Mouse (Mus musculus): Measurements from ENCODE around the gene Serp2.

The Serp2 gene

GRCm38 (mm10) chr14:76569271-76569961, 12.7 kb upstream of the Serp2 start:
- DNase-seq (ENCODE audit: low spot score in 2 of 2) = no peak

GRCm38 (mm10) chr14:76568548-76568947, 11.9 kb upstream of the Serp2 start:
- DNase-seq (ENCODE audit: low spot score in 2 of 2) = no peak

DNA sequence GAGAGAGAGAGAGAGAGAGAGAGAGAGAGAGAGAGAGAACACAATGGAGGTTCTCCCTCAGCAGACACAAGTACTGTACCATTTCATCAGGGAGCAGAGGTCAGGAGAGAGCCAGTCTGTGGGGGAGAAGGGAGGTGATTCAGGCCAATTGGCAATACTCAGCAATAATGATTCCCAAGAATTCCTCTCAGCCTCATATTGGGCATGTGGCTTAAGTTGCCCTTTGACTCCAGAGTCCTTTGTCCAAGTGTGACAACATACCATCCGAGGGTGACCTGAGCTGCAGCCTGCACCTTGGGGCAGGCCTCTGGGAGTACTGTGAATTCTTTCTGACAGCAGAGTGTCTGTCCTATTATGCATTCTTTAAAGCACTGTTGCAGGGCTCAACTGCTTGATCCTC, 10.6 kb upstream of the Serp2 start:
- DNase-seq (ENCODE audit: low spot score in 2 of 2) = no peak

GRCm38 (mm10) chr14:76566711-76567110, 10.0 kb upstream of the Serp2 start:
- no peak for DNase-seq (ENCODE audit: low spot score in 2 of 2)

DNA sequence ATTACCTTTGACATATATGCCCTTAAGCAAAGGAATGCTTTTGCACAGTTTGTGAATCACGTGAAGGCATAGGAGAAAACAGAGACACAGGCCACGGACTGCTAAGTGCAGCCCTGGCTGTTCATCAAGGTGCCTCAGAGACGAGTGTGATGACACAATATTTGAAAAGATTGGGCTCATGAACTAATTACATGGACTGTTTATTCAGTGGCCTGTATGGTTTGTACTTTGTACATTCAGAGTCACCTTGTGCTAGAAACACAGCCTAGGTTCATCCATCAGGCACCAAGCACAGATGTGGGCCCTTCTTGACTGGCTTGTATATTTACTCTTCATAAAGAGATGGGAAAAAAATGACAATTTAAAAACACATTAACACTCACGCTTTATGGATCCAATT, 9.5 kb upstream of the Serp2 start:
- no peak for DNase-seq (ENCODE audit: low spot score in 2 of 2)

DNA sequence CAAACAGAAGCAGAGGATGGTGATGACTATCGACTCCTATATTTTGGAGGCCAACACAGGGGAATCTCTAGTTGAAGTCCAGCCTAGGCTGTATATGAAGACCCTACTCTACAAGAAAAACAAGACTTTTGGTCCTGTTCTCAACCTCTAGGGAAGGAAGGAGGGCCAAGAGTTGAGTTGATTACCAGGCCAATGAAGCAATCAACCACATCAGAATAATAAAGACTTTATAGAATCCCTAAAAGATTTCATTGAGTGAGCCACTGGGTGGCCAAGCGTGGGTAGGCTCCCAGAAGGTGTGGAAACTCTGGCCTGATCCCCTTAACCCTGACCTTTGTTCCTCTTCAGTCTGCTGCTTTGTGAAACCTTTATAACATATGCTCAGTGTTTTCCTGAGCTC, 2.5 kb upstream of the Serp2 start:
- DNase-seq (ENCODE audit: low spot score in 2 of 2) = no peak

DNA sequence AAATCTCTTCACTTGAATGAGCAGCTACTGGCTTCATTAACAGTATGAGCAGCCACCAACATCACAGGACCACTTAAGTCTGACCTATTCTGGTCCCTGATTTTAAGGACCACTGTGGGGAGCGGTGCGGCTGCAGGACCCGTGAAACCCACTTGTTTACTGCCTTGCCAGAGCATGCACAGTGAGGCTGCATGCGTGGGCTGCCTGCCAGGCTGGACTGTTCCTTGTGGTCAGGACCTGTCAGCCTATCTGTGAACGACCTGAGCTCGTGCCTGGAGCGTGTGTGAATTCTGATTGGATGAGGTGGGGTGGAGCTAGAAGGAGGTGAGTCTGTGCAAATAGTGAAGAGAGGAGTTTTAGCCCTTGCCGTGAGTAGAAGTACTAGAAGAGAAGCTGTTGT, 1.5 kb upstream of the Serp2 start:
- DNase-seq (ENCODE audit: low spot score in 2 of 2) = peak in 1 of 2 experiments; percentile 49

DNA sequence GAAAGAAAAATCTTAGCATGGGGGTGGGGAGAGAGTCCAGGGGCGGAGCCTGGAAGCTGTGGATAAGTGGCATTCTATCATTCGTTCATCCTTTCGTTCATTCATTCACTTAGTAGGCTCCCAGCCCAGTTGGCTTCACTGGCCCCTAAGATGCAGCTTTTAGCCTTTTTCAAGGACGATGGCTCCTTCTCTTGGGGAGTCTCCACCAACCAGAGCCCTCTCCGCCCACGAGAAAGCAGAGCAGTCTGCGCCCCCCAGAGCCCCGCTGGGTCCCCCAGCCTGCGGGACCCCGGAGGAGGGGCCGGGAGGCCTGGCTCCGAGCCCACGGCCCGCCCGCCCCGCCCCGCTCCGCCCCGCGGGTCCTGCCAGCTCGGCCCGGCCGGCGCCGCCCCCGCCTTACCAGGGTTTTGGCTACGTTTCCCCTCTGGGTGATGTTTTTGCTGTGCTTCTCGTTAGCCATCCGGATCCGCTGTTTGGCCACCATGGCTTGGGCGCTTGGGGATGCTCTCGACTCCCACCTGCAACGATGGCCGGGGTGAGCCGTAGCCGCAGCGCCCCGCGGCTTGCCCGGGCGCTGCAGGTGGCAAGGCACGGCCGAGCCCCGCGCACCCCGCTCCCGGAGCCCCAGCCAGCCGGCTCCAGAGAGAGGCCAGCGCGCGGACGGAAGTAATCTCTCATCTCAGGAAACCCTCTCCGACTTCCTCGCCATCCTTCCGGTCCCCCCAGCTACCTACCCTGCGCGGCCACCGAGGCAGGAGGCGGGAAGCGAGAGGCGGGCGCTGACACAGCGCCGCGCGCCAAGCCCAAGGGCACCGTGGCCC, 448 bp downstream of the Serp2 start:
- peak; percentile 81 for DNase-seq (ENCODE audit: low spot score in 2 of 2)

DNA sequence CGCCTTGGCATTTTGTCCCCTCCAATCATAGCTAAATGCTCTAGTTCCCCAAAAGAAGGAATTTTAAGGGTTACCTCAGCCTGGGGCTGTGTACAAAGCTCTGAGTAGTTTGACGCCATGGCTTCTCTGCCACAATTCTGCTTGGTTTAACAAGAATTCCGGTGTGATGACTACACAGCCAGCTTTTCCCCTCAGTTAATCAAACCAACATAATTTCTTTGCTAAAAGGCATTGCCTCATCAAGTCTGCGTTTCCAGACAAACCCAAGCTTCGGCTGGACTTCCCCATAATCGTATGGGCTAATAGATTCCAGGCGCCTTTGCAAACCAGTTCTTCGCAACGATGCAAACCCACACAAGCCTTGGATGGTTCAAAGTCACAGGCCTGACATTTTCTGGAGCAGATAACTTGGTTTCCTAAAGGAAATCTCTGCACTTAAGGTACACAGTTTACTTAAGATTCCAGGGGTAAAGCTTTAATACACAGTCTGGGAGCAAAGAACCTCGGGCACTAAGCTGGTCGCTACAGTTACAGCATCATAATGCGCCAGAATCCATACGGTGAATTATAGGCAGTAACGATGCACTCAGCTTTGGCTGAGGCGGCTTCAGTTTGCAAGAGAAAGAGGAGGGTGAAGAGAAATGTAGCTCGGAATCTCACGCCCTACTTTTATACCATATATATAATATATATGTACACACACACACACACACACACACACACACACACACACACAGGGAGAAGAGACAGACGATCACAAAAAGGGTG, 1.2 kb downstream of the Serp2 start:
- peak in 1 of 2 experiments; percentile 67 for DNase-seq (ENCODE audit: low spot score in 2 of 2)

DNA sequence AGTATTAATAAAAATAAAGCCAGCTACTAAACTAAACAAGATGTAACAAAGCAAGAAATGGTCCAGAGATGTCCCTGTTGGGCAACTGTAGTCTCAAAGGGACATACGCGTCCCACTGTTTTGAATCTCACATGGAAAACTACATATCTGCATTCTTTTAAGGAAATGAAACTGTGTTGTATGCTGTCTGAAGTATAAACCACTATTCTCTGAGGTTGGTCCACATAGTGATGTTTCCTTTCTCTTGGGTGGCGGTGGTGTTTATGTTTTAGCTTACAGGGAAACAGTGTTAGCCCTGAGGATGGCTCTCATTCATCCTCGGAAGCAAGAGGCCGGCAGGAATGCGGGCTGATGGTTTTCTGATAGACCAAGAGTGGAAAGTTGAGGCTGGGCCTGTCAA, 12.6 kb downstream of the Serp2 start:
- DNase-seq (ENCODE audit: low spot score in 2 of 2) = no peak

DNA sequence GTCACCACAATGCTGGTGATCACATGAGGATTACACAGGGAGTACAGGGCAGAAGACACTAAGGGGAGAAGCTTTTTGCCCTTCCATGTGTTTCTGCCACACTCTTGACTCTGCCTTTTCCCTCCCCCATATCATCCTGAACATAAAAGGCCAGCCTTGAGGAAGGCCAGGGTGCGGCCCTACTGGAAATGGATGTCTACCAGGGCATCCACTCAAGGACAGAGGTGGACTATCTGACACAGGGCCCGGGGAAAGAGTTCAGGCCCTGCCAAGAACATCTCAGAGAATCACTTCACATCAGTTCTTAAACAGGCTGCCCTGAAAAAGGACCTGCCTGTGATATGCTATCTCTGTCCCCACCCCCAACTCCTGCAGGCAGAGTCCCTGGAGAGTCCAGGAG, 15.3 kb downstream of the Serp2 start:
- no peak for DNase-seq (ENCODE audit: low spot score in 2 of 2)

DNA sequence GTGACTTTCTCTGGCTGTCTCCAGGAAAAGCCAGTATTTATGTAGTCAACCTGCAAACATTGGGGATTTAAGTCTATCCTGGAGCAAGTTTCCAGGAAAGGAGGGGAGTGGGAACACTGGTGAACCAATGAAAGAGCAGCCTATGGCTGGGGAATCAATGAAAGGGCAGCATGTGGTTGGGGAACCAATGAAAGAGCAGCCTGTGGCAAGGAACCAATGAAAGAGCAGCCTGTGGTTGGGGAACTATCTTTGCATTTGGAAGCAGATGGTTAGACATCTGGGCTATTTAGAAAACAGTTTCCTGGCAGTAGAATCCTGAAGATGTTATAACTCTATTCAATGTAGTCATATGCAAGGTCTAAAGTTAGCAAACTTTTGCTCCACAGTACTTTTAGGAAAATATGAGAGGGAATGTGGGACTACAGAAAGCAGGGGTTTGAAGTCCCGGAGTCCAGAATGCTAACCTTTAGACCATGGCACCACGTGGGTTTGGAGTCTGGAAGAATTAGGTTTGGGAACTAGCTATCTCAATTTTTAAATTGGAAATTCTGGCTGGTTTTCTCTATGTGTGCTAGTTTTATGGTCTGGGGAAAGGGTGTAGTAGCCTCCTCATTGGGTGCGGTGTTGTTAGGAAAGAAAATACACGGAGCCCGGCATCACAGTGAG, 16.6 kb downstream of the Serp2 start:
- no peak for DNase-seq (ENCODE audit: low spot score in 2 of 2)

- DNase-seq (ENCODE audit: low spot score in 2 of 2) = peak in 1 of 2 experiments; percentile 36
These were observed 19.8 kb downstream of the Serp2 start for GRCm38 (mm10) chr14:76536921-76537320.

DNA sequence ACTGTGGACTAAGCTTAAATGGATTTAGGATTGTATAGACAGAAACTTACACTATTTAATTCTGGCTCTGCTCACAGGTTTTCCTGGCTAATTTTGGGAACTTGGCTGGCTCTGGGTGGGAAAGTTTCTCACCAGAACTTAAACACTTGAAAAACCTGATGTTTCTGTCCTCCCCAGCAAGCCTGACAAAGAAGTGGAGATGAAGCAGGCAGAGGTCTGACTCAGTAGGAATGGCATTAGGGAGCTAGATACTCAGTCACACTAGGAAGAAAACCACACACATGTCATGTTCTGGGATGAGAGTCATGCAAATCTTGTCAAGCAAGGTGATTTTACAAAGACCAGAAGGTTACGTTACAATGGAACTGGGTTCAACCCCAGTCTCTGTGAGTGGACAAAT, 21.6 kb downstream of the Serp2 start:
- DNase-seq (ENCODE audit: low spot score in 2 of 2) = no peak

GRCm38 (mm10) chr14:76533170-76533815, 23.4 kb downstream of the Serp2 start:
- peak in 1 of 2 experiments; percentile 25 for DNase-seq (ENCODE audit: low spot score in 2 of 2)

- peak in 1 of 2 experiments; percentile 37 for DNase-seq (ENCODE audit: low spot score in 2 of 2)
These were observed 24.2 kb downstream of the Serp2 start for GRCm38 (mm10) chr14:76532257-76533169.

GRCm38 (mm10) chr14:76531027-76531660, 25.5 kb downstream of the Serp2 start:
- no peak for DNase-seq (ENCODE audit: low spot score in 2 of 2)

DNA sequence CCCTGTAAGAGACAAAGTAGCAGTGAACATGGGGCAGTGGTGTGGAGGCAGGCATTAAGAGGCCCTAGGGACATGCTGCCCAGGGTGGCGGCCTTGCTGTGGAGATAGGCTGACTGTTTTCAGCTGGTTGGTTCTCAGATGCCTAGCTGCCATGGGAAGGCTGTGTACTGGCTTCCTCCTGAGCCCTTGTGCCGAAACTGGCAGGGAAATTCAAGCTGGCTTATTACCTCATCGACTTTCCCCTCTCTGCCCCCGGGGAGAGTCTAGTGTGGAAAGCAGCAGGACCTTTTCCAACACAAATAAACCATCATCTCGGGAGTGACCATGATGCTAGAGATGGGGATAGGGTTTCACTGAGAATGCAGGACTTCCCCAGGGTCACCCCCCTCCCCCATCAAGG, 28.0 kb downstream of the Serp2 start:
- DNase-seq (ENCODE audit: low spot score in 2 of 2) = no peak

DNA sequence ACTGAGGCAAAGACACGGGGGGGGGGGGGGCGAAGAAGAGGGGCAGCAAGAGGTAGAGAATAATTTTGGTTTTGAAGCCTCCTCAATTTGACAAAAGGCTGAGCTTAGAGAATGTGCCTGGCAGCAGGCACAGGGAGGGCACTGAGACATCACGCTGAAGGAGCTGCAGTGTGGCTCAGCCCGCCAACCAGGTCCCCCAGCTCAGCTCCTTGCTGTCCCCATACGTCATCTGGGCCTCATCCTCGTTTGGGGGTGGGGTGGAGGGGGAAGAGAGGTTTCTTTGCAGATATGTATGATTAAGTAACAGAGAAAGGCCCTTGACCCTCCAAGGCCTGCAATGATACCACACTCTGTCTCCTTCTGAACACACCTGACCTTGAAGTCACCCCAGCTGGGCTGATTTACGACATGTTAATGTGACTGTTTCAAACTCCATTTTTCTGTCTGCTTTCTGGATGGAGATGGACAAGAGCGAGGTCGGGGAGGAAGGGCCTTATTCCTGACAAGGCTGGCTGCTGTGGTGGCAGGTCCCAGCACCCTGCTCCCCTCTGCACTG, 28.9 kb downstream of the Serp2 start:
- peak in 1 of 2 experiments; percentile 23 for DNase-seq (ENCODE audit: low spot score in 2 of 2)
